Mouse (Mus musculus) cortical plate, adult 2 months (tissue): ENCODE measurements around the gene Akt1.

Experiments used
- CTCF ChIP-seq: fragments of 200-500 bp; IDR thresholded peaks from 2 replicates; pipeline ENCODE4 v1.5.1; 2011; ENCODE audit warnings: mild to moderate bottlenecking, control low read depth, low read length; ENCODE audit not compliant: insufficient read depth; ENCODE audit errors: extremely low read depth
- POLR2A ChIP-seq: fragments of 200-500 bp; IDR thresholded peaks from 2 replicates; pipeline ENCODE4 v1.6.1; 2011; ENCODE audit warnings: mild to moderate bottlenecking, low read length, control low read depth; ENCODE audit not compliant: insufficient read depth; ENCODE audit errors: extremely low read depth

GRCm38 (mm10) chr12:112621900-112622299 is 52.8 kb downstream of the Akt1 start:
- no peak for TF ChIP-seq CTCF
- TF ChIP-seq POLR2A = no peak
